Mouse (Mus musculus): ENCODE data around the gene Raet1e. TPM values are rescaled to one million over a fixed set of nuclear protein-coding genes. Genes with fewer than 3 reads are reported as not detected.
A peak's percentile ranks its signal among the peaks of the same experiment; 100 is the strongest.
"Not testable (repeated sequence)": the region's sequence is repeated elsewhere in the genome, so short reads cannot be mapped to it uniquely, and the experiment has no call there.

Raet1e gene
- total RNA-seq, 1 experiment, result 13.9 TPM

- Histone ChIP-seq H3K27ac (ENCODE audit: insufficient read depth, low read depth, low read length, poor library complexity, severe bottlenecking) (no peak overlapping the region), H3K4me1 (ENCODE audit: control insufficient read depth in 2 of 2, insufficient read depth in 2 of 2, low read length in 2 of 2, poor library complexity in 1 of 2) (no peaks in the 10 kb centered on the region), H3K4me3 (ENCODE audit: insufficient read depth in 1 of 2, low read depth in 1 of 2, low read length in 2 of 2, poor library complexity in 1 of 2, severe bottlenecking in 1 of 2) (no peak overlapping the region), H3K36me3 (ENCODE audit: control insufficient read depth, insufficient read depth, low read length, poor library complexity, severe bottlenecking) (no peaks in the 10 kb centered on the region), H3K9me3 (ENCODE audit: control insufficient read depth, insufficient read depth, low read depth, low read length) (0 out of 2 replicates have a peak, but pooled peaks cover 4% of the 10 kb centered on the region), H3K9ac (ENCODE audit: insufficient read depth, low read depth, low read length, poor library complexity, severe bottlenecking) (no peak overlapping the region)
- TF ChIP-seq MAFK (IDR thresholded peaks at IDR 0.05; ENCODE audit: insufficient read depth, low read depth, low read length) (no peak), HCFC1 (IDR thresholded peaks at IDR 0.05; ENCODE audit: borderline replicate concordance, insufficient read depth, low read length) (no peak)
- in situ Hi-C loops (cut with MboI; ENCODE audit: low sequenced_read_pairs in 2 of 2, unreplicated experiment in 2 of 2), result no loop called here
- DNase-seq (ENCODE audit: low read depth, low spot score), result peak; percentile 24
These were observed 148.1 kb downstream of the Raet1e start for GRCm38 (mm10) chr10:22306452-22306851.

- Histone ChIP-seq H3K9ac (ENCODE audit: insufficient read depth, low read depth, low read length, poor library complexity, severe bottlenecking) (no peak overlapping the region), H3K27ac (ENCODE audit: insufficient read depth, low read depth, low read length, poor library complexity, severe bottlenecking) (no peak overlapping the region), H3K36me3 (ENCODE audit: control insufficient read depth, insufficient read depth, low read length, poor library complexity, severe bottlenecking) (no peaks in the 10 kb centered on the region), H3K9me3 (ENCODE audit: control insufficient read depth, insufficient read depth, low read depth, low read length) (peaks cover 7% of the 10 kb centered on the region; the same call in 1 of the 2 replicates), H3K4me1 (ENCODE audit: control insufficient read depth in 2 of 2, insufficient read depth in 2 of 2, low read length in 2 of 2, poor library complexity in 1 of 2) (no peaks in the 10 kb centered on the region), H3K4me3 (ENCODE audit: insufficient read depth in 1 of 2, low read depth in 1 of 2, low read length in 2 of 2, poor library complexity in 1 of 2, severe bottlenecking in 1 of 2) (no peak overlapping the region)
- DNase-seq (ENCODE audit: low read depth, low spot score), result no peak
- in situ Hi-C loops (cut with MboI; ENCODE audit: low sequenced_read_pairs in 2 of 2, unreplicated experiment in 2 of 2), result no loop called here
- TF ChIP-seq MAFK (IDR thresholded peaks at IDR 0.05; ENCODE audit: insufficient read depth, low read depth, low read length), result no peak
- no peak for TF ChIP-seq ZC3H11A (IDR thresholded peaks at IDR 0.05; ENCODE audit: borderline replicate concordance, low read depth, low read length)
- no peak for TF ChIP-seq ZNF384 (IDR thresholded peaks at IDR 0.05; ENCODE audit: low read depth, low read length)
- no peak for TF ChIP-seq HCFC1 (IDR thresholded peaks at IDR 0.05; ENCODE audit: borderline replicate concordance, insufficient read depth, low read length)
- no peak for TF ChIP-seq CHD2 (IDR thresholded peaks at IDR 0.05; ENCODE audit: low read depth, low read length)
These were observed 149.9 kb downstream of the Raet1e start for GRCm38 (mm10) chr10:22308221-22308620.

- Histone ChIP-seq H3K4me1 (ENCODE audit: control insufficient read depth in 2 of 2, insufficient read depth in 2 of 2, low read length in 2 of 2, poor library complexity in 1 of 2) (no peaks in the 10 kb centered on the region), H3K36me3 (ENCODE audit: control insufficient read depth, insufficient read depth, low read length, poor library complexity, severe bottlenecking) (no peaks in the 10 kb centered on the region), H3K4me3 (ENCODE audit: insufficient read depth in 1 of 2, low read depth in 1 of 2, low read length in 2 of 2, poor library complexity in 1 of 2, severe bottlenecking in 1 of 2) (no peak overlapping the region), H3K9me3 (ENCODE audit: control insufficient read depth, insufficient read depth, low read depth, low read length) (0 out of 2 replicates have a peak, but pooled peaks cover 2% of the 10 kb centered on the region), H3K27ac (ENCODE audit: insufficient read depth, low read depth, low read length, poor library complexity, severe bottlenecking) (no peak overlapping the region), H3K9ac (ENCODE audit: insufficient read depth, low read depth, low read length, poor library complexity, severe bottlenecking) (no peak overlapping the region)
- DNase-seq (ENCODE audit: low read depth, low spot score), result no peak
- TF ChIP-seq ZC3H11A (IDR thresholded peaks at IDR 0.05; ENCODE audit: borderline replicate concordance, low read depth, low read length), result no peak
- no peak for TF ChIP-seq CHD2 (IDR thresholded peaks at IDR 0.05; ENCODE audit: low read depth, low read length)
- no peak for TF ChIP-seq ZNF384 (IDR thresholded peaks at IDR 0.05; ENCODE audit: low read depth, low read length)
- no peak for TF ChIP-seq HCFC1 (IDR thresholded peaks at IDR 0.05; ENCODE audit: borderline replicate concordance, insufficient read depth, low read length)
- TF ChIP-seq MAFK (IDR thresholded peaks at IDR 0.05; ENCODE audit: insufficient read depth, low read depth, low read length), result no peak
- in situ Hi-C loops (cut with MboI; ENCODE audit: low sequenced_read_pairs in 2 of 2, unreplicated experiment in 2 of 2), result no loop called here
These were observed 164.5 kb downstream of the Raet1e start for GRCm38 (mm10) chr10:22322858-22323257.

GRCm38 (mm10) chr10:22345721-22346120, 187.4 kb downstream of the Raet1e start:
- H3K4me3 ChIP-seq (ENCODE audit: insufficient read depth in 1 of 2, low read depth in 1 of 2, low read length in 2 of 2, poor library complexity in 1 of 2, severe bottlenecking in 1 of 2); H3K36me3 ChIP-seq (ENCODE audit: control insufficient read depth, insufficient read depth, low read length, poor library complexity, severe bottlenecking); H3K27ac ChIP-seq (ENCODE audit: insufficient read depth, low read depth, low read length, poor library complexity, severe bottlenecking); H3K9ac ChIP-seq (ENCODE audit: insufficient read depth, low read depth, low read length, poor library complexity, severe bottlenecking); DNase-seq (ENCODE audit: low read depth, low spot score); H3K9me3 ChIP-seq (ENCODE audit: control insufficient read depth, insufficient read depth, low read depth, low read length); H3K4me1 ChIP-seq (ENCODE audit: control insufficient read depth in 2 of 2, insufficient read depth in 2 of 2, low read length in 2 of 2, poor library complexity in 1 of 2); in situ Hi-C loops (cut with MboI; ENCODE audit: low sequenced_read_pairs in 2 of 2, unreplicated experiment in 2 of 2): not testable (repeated sequence)

- H3K36me3 ChIP-seq (ENCODE audit: control insufficient read depth, insufficient read depth, low read length, poor library complexity, severe bottlenecking); H3K9me3 ChIP-seq (ENCODE audit: control insufficient read depth, insufficient read depth, low read depth, low read length); DNase-seq (ENCODE audit: low read depth, low spot score); H3K4me1 ChIP-seq (ENCODE audit: control insufficient read depth in 2 of 2, insufficient read depth in 2 of 2, low read length in 2 of 2, poor library complexity in 1 of 2); H3K4me3 ChIP-seq (ENCODE audit: insufficient read depth in 1 of 2, low read depth in 1 of 2, low read length in 2 of 2, poor library complexity in 1 of 2, severe bottlenecking in 1 of 2); H3K27ac ChIP-seq (ENCODE audit: insufficient read depth, low read depth, low read length, poor library complexity, severe bottlenecking); H3K9ac ChIP-seq (ENCODE audit: insufficient read depth, low read depth, low read length, poor library complexity, severe bottlenecking); in situ Hi-C loops (cut with MboI; ENCODE audit: low sequenced_read_pairs in 2 of 2, unreplicated experiment in 2 of 2): not testable (repeated sequence)
These were observed 195.3 kb downstream of the Raet1e start for GRCm38 (mm10) chr10:22353548-22354195.

- H3K9me3 ChIP-seq (ENCODE audit: control insufficient read depth, insufficient read depth, low read depth, low read length); H3K9ac ChIP-seq (ENCODE audit: insufficient read depth, low read depth, low read length, poor library complexity, severe bottlenecking); H3K4me3 ChIP-seq (ENCODE audit: insufficient read depth in 1 of 2, low read depth in 1 of 2, low read length in 2 of 2, poor library complexity in 1 of 2, severe bottlenecking in 1 of 2); DNase-seq (ENCODE audit: low read depth, low spot score); H3K36me3 ChIP-seq (ENCODE audit: control insufficient read depth, insufficient read depth, low read length, poor library complexity, severe bottlenecking); in situ Hi-C loops (cut with MboI; ENCODE audit: low sequenced_read_pairs in 2 of 2, unreplicated experiment in 2 of 2); H3K27ac ChIP-seq (ENCODE audit: insufficient read depth, low read depth, low read length, poor library complexity, severe bottlenecking); H3K4me1 ChIP-seq (ENCODE audit: control insufficient read depth in 2 of 2, insufficient read depth in 2 of 2, low read length in 2 of 2, poor library complexity in 1 of 2): not testable (repeated sequence)
These were observed 195.8 kb downstream of the Raet1e start for GRCm38 (mm10) chr10:22354196-22354574.

GRCm38 (mm10) chr10:22357373-22357772, 199.0 kb downstream of the Raet1e start:
- H3K9ac ChIP-seq (ENCODE audit: insufficient read depth, low read depth, low read length, poor library complexity, severe bottlenecking); H3K27ac ChIP-seq (ENCODE audit: insufficient read depth, low read depth, low read length, poor library complexity, severe bottlenecking); DNase-seq (ENCODE audit: low read depth, low spot score); H3K9me3 ChIP-seq (ENCODE audit: control insufficient read depth, insufficient read depth, low read depth, low read length); H3K4me1 ChIP-seq (ENCODE audit: control insufficient read depth in 2 of 2, insufficient read depth in 2 of 2, low read length in 2 of 2, poor library complexity in 1 of 2); in situ Hi-C loops (cut with MboI; ENCODE audit: low sequenced_read_pairs in 2 of 2, unreplicated experiment in 2 of 2); H3K36me3 ChIP-seq (ENCODE audit: control insufficient read depth, insufficient read depth, low read length, poor library complexity, severe bottlenecking); H3K4me3 ChIP-seq (ENCODE audit: insufficient read depth in 1 of 2, low read depth in 1 of 2, low read length in 2 of 2, poor library complexity in 1 of 2, severe bottlenecking in 1 of 2): not testable (repeated sequence)
